Mouse (Mus musculus): Measurements from ENCODE around the gene Rad54l2.

DNA sequence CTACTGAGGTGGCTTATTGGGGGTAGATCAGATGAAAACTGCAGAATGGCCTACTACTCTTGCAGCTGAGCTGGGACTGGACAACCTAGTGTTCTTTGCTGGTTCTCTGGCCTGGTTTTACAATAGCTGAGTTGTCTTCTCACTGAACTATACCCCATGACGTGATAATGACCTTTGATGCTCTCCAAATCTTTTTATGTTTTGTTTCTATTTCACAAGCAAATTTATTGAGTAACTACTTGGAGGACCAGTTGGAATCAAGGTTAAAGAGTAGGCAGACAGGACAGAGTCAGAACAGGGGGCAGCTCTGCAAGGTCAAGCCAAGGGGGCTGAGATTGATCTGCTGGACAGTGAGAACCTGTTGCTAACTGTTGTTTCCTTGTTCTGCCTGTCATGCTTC, 64.1 kb downstream of the Rad54l2 start:
- no peak for TF ChIP-seq CTCF (IDR thresholded peaks at IDR 0.05; ENCODE audit: low read depth, low read length)
- no peak for TF ChIP-seq POLR2A (IDR thresholded peaks at IDR 0.05; ENCODE audit: extremely low read depth, insufficient read depth, low read length)

All from liver, adult 2 months (tissue).